Mouse (Mus musculus) mesoderm, embryonic 11.5 days (tissue): ENCODE results near the gene Rbms3.

ENCODE experiments used
- DNase-seq: peaks from one replicate; pipeline ENCODE4 v3.0.0-alpha.2; 2012; ENCODE audit warnings: low read depth, low spot score

Rbms3 gene

DNA sequence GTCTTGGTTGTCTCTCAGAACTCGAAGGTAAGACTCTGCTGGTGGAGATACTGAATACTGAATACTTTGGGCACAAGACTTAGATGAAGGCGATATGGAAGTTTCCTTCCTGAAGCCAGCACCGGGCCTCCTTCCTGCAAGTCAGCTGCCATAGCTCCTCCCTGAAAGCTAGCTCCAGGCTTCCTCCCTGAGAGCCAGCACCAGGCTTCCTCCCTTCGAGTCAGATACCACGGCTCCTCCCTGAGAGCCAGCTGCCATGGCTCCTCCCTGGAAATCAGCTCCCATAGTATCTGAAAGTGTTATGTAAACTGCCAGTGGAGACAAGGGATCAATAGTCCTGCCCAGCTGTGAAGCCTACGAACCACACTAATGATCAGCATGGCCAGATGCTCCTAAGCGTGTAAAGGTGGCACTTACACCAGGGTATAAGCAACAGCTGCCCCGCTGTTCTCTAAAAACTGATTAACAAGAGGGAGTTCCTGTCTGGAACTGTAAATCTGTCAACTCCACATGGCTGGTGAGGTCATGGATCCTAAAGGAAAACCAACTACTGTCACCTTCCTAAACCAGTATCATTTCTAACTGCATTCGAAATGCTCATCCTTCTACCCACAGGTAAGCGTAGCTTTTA lies 867.2 kb downstream of the Rbms3 start:
- DNase-seq: peak; percentile 52

DNA sequence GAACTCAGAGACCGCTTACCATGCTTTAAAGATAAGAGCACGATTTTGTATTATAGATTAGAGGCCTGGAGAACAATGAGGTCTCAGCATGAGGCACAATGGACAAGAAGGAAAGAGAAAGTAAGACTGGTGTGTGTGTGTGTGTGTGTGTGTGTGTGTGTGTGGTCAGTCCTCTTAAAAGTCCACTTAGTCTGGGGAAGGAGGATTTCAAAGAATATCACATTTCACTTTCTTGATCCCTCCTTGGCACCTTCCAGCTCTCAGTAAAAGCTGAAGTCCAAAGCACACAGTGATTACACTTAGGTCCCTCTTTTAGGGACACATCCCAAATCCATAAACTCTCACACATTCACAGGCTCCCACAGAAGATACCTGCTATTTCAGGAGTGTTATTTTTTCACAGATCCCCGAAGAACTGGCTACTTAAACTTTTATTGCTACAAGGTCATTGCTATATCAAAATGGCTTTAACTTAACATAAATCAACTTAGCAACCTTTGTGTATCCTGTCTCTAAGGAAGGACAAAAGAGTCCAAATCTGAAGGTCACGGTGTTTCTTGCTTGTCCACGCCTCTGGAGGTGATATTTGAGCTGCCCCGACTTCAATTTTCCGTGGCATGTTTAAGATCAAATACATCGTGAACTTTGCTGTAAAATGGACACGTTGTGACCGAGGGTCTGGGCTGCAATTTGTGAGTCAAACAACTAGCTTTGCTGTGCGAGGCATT lies 880.7 kb downstream of the Rbms3 start:
- peak; percentile 37 for DNase-seq

DNA sequence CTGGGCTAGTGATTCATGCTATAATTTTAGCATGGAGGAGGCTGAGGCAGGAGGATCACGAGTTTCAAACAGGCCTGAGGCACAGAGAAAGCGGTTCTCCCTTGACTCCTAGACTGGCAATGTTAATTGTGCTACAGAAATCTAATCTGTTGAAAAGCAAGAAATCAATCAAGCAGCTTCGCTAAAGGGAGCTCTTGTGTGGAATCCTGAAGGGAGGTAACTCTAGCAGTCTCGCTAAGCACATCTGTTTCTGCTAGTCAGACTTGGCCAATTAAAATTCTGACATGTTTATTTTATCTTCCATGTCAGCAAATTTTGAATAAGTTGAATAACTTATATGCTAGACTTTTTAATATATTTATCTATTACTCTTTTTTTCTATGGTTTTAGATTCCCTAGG lies 881.4 kb downstream of the Rbms3 start:
- DNase-seq: peak; percentile 37

DNA sequence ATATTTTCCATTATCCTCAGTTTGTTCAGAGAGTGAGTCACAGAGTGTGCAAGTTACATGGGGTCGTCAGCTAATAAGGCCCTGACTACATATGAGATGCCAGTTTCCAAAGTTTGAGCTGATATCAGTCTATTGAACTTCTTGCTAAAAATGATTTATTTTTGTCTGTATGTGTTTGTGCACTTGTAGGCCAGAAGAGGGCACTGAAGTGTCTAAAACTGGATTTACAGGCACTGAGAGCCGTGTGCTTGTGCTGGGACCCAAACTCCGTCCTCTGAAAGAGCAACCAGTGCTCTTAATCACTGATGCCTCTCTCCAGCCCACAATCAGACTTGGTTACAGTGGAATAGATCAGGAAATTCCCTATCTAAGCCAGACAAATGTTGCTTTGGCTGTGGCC lies 882.8 kb downstream of the Rbms3 start:
- DNase-seq: no peak

DNA sequence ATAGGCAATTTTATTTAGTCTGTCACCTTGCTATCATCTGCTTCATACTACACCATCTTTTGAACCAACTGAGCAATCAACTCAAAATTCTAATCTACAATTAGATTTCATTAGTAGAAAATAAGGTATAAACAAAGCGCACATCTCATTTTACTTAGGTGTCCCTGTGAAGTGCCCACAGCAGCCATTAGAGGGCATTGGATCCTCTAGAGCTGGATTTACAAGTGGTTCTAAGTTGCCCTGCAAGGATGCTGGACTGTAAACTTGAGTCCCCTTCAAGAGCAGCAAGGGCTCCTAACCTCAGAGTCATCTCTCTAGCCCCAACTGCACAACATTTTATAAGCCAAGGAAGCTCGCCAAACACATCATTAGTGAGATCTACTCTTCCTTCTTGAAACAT lies 891.9 kb downstream of the Rbms3 start:
- DNase-seq: no peak

DNA sequence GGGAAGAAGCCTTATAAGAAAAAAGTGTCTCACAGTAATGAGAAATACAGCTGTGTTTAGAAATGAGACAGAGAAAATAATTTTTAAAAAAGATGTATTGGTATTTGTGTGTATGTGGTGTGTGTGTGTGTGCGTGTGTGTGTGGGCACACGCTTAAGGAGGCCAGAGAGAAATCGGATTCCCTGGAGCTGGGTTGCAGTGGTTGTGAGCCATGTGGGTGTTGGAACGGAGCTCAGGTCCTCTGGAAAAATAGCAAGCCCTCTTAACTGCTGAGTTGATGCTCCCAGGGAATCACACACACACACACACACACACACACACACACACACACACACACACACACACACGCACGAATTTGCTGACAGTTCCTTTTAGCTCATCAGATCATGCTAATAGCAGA lies 900.5 kb downstream of the Rbms3 start:
- no peak for DNase-seq

DNA sequence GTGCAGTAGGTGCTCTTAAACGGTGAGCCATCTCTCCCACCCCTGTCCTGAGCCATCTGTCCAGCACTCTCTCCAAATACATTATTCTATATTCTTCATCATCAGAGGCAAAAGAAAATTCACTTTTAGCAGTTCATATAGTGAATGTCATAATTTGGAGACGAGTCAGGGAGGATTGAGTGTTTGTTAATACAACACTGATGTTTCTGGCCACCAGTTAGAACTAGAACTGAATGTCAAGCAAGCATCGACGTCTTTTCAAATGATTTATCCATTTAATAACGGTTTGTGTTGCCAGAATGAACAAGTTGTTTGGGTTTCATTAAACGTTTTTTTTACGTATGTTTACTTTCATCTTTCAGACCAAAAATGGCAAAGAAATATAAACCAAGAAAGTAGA lies 901.1 kb downstream of the Rbms3 start:
- DNase-seq: no peak

DNA sequence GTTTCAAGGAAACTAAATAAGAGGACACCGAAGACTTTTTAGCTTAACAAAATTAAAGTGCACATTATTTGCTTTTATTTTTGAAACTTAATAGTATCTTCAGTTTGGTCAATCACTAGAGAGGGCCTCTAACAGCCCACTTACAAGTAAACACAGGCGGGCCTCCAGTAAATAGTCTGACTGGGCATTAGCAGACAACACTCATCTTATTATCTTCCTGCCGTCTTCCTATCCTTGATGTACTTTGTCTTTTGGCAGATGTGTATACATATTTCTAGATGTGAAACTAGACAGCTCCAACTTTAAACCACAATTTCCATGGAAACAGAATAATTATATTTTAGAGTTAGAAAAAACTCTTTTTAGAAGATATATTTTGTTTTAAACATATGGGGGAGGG lies 901.6 kb downstream of the Rbms3 start:
- DNase-seq: no peak

DNA sequence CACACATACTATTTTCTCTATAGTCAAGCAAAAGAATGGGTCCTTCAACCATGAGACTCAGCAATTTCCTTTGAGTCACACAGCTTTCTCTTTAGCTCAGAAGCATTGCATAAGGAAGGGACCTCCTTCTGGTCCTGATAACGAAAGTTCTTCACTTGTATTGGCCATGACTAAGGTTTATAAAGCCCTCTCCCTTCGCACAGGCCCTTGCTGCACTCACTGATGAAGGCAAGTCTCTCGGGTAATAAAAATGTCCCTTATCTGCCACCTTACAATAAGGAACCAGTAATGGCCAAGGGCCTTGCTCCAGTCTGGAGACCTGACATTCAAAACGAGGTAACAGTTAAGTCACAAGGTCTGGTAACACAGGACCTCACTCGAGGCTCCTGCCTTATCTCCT lies 905.1 kb downstream of the Rbms3 start:
- no peak for DNase-seq

DNA sequence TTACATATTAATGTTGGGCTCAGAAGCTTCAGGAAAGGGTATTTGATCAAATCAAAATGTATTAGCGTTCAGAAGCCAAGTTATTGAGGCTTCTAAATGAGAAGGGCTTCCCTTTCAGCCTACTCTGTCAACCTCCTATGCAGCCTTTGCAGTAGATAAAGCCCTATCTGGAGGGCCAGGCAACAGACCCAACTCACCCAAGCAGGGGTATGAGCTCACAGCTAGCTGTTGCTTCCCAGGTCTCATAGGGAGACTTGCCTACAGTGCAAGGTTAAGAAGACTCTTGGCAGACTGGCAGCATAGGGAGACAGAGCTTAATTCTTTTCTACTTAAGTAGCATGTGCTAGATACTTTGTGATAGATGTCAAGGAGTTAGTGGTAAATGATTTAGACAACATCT lies 926.6 kb downstream of the Rbms3 start:
- no peak for DNase-seq

DNA sequence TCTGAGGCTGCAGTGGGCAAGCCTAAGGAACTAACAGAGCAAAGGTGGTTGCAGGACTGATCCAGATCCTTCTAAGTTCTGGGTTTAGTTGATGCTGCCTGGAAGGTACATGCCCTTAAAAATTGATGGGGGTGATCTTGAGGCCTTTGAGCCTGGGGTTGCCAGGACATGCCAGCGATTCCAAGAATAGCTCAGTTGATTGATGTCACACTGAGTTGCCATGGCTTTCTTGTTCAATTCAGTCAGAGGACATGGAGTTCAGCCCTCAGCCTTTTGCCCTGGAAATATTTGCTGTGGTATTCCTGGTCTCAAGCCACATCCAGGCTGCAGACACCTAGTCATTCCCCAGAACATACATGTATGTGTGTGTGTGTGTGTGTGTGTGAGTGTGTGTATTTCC lies 927.1 kb downstream of the Rbms3 start:
- DNase-seq: peak; percentile 13

DNA sequence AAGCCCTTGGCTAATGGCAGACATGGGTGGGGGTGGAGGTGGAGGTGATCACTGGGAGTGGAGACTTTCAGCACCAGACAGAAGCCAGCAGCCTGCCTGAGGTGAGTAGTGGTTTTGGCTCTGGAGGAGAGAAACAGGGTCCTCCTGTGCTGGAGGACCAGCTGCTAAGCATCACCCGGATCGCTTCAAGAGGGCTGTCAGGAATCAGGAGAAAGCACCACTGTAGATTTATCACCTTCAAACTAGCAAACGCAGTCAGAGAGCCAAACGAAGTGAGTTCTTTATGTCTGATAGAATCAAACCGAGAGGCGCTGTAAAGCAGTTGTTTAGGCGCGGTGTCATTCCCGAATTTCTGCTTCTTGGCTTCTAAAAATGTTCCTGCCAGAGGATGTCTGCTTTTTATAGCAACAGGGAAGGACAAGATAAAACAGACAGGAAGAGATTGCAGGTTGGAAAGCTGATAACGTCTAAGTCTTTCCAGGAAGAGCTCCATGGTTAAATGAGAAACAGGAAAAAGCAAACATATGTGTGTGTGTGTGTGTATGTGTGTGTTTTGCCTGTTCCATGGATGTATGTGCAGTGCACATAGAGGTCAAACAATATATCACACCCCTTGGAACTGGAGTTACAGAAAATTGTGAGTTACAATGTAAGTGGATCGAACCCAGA lies 928.1 kb downstream of the Rbms3 start:
- DNase-seq: peak; percentile 13

DNA sequence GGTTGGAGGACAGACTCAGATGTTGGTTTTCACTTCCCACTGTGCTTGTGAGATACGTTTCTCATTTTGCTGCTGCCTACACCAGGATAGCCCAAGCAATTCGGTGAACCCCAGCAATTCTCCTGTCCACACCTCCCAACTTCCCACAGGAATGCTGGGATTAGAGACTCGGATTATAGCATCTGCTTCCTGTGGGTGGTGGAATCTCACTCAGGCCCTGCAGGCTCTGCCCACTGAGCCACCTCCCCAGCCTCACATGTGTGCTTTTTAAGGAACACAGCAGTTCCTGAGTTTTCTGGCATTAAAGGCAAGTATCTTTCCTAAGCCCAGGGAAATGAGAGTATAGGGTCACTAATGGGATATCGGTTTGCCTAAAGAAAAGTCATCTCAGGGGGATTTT lies 941.1 kb downstream of the Rbms3 start:
- DNase-seq: no peak

DNA sequence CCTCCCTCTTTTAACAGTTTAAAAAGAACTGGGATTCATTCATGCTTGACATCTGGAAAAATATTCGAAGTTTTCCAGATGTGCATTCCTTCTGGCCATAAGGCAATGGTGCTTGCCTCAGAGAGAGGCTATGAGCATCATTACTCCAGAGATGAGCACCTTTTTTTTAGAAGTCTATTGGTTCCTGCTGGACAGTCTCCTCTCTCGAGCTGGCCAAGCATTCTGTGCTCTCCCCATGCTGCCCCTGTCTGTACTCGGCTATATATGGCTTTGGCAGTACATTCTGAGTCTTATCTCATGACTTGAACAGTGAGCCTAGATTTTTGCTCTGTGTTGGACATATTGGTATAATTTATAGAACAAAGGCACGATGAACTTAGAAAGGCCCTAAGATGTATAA lies 952.6 kb downstream of the Rbms3 start:
- peak; percentile 24 for DNase-seq

DNA sequence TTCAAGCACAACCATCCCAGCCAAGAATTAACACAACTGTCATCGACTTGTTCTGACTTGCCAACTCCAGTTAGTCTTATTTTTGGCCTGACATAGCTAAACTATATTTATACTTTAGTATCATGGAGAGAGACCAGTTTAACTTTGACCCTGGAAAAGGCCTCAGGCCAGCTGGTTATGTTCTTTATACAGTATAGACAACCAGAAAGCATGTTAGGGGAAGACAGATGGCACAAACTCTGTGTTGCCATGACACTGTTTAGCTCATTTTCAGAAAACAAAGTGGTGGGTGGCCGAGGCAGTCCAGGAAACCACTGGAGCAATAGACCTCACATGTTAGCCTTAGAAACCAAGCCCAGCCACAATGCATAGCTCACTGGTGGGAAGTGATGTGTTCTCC lies 953.3 kb downstream of the Rbms3 start:
- peak; percentile 52 for DNase-seq

DNA sequence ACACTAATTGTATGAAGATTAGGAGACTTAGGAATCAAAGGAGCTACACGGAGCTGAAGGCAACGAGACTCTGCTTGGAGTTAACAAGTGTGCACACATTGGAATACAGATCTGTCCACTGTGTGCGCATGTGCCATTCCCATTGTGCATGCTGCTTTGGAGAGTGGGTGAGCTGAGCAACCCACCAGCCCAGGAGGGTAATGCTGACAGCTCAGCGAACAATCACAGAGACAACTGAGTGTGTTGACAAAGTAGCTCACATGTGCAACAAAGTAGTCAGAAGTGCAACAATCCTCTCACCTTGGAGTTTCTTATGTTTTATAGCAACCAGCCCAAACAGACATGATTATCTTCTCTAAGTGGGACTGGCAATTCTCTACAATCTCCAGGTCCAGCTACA lies 955.5 kb downstream of the Rbms3 start:
- DNase-seq: no peak

DNA sequence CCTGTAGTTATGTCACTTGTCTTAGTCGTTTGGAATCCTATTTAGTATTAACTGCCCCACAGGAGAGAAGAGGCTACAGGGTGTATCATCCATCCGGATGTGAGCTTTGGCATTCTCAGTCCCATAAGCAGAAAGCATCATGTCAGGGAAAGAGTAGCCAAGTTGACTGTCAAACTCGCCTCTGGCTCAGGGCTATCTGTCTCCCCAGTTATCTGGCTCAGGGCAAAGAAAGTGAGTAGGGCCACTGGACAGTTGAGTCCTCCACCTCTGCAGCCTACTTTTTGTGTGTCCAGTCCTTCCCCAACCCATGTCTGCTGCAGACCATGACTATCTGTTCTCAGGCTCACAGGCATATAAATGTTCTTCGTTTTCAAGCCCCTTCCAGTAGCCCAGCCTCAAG lies 968.7 kb downstream of the Rbms3 start:
- DNase-seq: no peak

DNA sequence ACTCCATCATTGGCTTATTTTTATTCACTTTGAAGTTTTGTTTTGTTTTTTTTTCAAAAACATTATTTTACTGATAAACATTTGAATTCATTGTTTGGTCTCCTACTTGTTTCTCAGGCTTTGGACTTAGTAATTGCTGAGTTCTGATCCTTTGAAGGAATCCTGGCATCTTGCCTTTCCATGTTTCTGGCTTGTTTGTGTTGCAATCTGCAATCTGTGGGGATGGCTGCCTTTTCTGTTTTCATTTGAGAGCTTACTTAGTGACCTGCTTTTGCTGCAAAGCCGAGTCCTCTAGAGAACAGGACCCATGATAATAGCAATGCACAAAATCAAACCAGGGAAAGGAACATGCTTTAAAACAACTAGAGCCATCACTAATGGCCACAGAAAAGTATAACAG lies 969.8 kb downstream of the Rbms3 start:
- no peak for DNase-seq

DNA sequence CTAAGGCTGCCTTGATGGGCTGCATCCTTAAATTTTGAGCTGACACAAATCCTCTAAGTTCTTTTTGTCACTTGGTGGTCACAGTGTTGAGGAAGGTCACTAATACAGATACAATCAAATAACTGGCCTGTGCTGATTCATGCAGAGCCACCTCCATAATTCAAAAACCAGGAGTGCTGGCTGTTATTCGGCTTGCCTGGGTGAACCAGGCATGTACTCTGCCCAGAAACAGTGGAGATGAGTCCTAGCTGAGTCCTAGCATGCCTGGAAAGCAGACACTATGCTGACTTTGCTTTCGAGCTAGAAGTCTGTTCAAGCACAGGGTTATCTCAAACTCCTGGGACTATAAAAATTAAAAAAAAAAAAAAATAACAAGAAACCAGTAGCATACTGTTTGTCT lies 972.6 kb downstream of the Rbms3 start:
- DNase-seq: no peak

DNA sequence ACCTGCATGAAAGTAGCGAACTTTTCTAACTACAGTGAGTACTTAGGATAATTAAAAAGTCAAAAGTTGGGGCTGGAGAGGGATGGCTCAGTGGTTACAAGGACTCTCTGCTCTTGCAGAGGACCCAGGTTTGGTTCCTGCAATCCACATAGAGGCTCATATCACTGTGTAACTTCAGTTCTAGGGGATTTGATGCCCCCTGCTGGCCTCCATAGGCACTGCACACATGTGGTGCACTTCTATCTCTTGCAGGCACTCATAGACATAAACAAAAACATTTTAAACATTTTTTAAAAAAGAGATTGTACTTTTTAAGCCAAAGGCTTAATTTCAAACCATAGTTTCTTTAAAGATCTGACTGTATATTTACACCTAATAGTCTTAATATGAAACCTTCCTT lies 978.3 kb downstream of the Rbms3 start:
- DNase-seq: no peak

DNA sequence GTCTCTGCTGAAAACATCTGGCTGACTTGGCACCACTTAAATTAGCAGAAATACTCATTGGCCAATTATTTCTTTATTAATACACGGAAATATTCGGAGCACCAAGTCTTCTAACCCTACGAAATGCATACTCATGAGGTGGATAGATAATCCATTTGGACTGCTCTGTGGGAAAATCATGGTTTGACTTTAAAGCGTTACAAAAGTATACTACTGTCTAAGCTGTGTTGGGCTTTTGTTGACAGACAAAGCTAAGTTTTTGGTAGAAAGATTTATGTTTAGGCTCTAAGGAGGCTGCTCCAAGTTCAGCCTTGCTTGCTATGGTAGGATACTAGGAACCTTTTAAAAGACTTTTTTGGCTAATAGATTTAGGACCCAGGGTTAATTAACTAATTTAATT lies 979.8 kb downstream of the Rbms3 start:
- no peak for DNase-seq

DNA sequence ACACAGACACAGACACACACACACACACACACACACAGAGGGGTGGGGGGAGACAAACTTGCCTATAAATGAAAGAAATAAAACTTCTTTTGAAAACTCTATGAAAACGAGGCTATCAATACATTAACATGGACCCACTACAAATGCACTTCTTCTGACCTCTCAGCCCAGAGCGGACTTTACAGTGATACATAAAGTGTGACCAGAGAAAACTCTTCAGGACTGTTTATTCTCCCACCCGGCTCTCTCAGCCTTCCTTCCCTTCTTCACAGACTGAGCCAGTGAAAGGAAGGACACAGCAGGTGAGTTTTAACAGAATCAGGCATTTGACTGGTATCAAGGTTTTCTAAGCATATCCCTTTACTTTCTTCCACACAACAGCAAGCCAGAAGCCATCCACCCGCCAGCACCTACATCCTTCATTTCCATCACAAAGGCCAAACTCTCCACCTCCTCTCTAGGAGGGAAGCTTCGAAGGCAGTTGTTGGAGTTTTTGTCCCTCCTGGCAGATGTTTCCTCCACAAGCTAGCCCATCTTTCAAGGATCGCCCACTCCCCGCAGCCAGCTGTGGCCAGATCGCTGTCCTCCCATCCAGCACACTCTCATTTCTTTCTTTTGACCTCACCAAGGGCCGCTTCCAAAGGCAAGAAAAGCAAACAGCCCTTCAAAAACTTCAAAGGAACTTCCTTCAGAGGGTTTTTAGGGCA lies 980.5 kb downstream of the Rbms3 start:
- DNase-seq: peak; percentile 28

DNA sequence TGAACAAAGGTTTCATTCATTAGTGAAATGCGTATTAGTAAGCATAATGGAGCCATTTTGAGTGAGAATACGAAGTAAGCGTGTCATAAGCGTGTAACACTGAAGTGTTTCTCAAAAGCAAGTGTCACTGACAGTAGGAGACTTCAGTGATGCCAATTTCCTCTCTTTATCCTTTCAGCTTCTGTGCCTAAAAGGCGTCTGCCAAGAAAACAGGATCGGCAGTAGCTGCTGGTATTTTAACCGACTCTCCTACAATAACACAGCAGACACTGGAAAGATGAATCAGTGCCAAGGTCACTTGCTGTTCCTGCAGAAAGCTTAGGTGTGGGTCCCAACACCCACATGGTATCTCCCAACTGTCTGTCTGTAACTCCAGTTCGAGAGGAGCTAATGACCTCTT lies 985.1 kb downstream of the Rbms3 start:
- DNase-seq: no peak
